Mouse (Mus musculus) urinary bladder, postnatal 10 days (tissue): ENCODE measurements around the gene Uvrag.

Experiments used
- DNase-seq: peaks from one replicate; pipeline ENCODE4 v3.0.0; 2022; ENCODE audit warnings: low spot score

The Uvrag gene

GRCm38 (mm10) chr7:98881887-98882286 is 259.1 kb downstream of the Uvrag start:
- DNase-seq: no peak

- DNase-seq: no peak
Measured at GRCm38 (mm10) chr7:98879176-98879575, 261.8 kb downstream of the Uvrag start.

DNA sequence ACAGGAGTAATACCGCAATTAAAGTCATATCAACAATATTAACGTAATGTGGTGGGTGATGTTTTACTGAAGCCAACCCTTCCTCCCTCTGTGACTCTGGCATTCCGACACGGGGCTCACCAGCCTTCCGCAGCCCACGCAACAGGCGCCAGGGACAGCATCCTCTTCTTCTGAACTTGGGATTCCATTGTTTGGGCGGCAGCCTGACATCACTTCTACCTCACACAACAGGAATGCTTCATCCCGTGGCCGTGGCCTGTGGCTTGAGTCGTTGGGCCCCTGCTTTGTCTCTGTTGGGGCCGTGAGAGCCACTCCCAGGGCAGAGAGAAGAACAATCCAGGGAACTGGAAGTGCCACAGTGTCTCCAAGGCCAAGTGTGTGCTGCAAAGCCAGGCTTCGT is 264.8 kb downstream of the Uvrag start:
- DNase-seq: no peak

DNA sequence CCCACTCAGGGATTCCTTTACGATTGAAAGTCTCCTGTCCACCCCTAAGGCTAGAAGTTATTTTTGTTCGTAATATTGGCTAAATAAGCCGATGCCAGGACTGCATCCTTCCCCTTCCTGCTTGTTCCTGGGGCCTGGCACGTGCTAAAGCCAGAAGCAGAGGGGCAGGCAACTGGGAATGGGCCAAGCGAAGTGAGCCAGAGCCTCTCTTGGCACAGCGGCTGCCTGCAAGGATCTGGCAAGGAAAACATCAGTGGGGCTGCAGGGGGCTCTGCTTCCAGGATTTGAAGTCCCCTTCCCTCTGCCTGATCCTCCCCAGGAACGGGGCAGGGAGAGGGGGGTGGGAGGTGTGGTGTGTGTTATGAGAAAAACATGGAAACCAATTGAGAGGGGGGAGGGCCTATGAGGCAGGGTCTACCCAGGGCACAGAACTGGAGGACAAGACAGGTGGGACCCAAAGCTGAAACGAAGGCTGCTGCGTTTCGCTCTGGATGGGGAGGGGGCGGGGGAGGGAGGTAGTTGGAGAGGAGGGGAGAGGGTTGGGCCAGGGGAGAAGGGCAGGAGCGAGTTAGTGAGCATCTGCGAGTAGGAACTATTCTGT is 265.5 kb downstream of the Uvrag start:
- DNase-seq: no peak

- no peak for DNase-seq
Measured at GRCm38 (mm10) chr7:98874411-98874951, 266.5 kb downstream of the Uvrag start.

- DNase-seq: no peak
Measured at GRCm38 (mm10) chr7:98873316-98873715, 267.6 kb downstream of the Uvrag start.

DNA sequence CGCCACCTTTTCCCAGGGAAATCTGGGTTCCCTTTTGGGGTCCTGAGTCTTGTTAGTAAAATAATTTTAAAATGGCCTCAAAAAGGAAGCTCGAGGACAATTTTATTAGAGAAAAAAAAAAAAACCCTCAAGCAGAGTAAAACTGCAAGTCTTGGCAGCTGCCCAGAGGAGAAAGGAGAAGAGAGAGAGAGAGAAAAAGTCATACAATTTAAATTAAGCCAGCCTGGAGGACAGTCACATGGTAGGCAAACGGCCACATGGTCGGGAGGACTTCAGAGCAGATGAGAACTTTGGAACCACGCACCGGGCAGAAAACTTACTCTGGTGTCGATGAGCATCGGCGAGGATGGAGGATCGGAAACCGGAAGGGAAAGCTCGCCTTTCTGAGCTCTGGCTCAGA is 269.1 kb downstream of the Uvrag start:
- no peak for DNase-seq

DNA sequence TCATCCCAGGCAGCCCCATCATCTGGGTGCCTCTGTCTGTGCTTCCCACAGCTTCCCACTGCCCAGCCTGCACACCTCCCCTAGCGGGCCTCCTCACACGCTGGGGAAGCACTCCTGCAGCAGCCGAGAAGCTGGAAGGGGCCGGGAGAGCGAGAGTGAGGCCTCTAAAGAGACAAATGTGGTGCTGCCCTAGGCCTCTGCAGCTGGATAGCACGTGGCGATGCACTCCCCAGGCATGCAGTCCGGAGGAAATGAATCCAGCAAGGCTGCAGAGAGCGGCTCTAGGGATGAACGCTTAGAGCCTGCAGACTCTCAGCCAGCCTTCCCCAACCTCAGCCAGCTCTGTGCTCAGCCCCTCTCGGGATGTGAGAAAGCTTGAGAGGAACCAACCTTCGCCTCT is 270.1 kb downstream of the Uvrag start:
- no peak for DNase-seq

GRCm38 (mm10) chr7:98869070-98869469 is 271.9 kb downstream of the Uvrag start:
- no peak for DNase-seq

DNA sequence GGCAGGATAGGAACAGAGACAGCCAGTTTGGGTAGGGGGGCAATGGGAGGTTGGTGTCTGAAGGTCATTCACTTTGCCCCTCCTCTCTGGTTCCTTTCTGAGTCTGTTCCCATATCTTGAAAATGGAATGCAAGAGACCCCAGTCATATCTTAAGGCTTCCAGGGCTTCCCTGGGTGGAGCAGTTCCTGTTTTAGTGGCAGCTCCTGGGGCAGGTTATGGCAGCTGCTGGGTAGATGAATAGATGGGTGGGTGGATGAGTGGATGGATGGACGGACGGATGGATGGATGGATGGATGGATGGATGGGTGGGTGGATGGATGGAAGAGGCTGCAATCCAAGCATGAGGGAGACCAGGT is 273.2 kb downstream of the Uvrag start:
- DNase-seq: no peak

- no peak for DNase-seq
Measured at GRCm38 (mm10) chr7:98867053-98867793, 273.7 kb downstream of the Uvrag start.

DNA sequence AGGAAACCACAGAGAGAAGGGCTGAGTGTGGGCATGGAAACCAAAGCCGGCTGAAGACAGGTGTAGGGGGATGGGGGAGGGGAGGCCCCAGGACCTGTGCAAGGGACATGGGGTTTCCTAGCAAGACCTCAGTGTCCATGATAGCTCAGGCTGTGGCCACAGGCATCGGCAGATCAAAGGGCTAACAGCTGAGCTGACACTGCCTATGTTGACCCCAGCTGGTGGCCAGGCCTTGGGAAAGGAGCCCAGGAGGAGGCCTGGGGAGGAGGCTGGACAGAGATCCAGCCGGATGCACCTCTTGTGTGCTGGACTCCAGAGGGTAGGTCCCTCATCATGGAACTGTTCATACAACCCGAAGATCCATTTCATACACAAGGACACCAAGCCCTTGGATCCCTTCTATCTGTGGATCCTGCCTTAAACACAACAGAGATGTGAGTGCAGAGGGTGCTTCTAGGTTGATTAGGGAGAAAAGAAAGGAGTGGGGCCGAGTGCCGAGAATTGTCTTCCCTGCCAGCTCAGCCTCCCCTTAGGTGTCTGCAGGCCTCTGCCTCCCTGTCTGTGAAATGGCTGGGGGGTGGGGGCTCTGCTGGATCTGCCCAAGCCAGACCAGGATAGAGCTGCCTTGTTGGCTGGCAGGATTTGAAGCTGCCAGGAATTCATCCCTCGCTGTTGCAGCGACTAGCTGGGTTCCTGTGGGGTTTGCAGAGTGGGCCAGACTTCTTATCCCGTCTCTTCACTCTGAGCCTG is 276.8 kb downstream of the Uvrag start:
- DNase-seq: no peak

- DNase-seq: no peak
Measured at GRCm38 (mm10) chr7:98862994-98863393, 277.9 kb downstream of the Uvrag start.

GRCm38 (mm10) chr7:98861002-98861401 is 279.9 kb downstream of the Uvrag start:
- no peak for DNase-seq

DNA sequence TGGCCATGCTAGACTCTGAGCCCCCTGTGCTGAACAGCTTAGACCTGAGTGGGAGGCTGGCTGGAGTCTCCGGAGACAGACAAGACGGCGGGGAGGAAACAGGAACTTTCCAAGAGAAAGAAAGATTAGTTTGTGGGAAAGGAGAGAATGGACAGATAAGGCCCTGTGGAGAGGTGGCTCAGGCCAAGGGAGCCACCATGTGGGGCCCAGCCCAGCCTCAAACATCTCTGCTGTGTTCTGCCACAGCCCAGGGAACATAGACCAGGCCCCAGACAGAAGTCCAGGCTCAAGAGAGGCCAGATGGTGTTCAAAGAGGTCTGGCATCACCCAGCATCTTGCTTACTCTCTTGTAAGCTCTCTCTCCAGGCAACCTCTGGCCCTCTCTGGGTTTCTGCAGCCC is 283.8 kb downstream of the Uvrag start:
- DNase-seq: no peak

DNA sequence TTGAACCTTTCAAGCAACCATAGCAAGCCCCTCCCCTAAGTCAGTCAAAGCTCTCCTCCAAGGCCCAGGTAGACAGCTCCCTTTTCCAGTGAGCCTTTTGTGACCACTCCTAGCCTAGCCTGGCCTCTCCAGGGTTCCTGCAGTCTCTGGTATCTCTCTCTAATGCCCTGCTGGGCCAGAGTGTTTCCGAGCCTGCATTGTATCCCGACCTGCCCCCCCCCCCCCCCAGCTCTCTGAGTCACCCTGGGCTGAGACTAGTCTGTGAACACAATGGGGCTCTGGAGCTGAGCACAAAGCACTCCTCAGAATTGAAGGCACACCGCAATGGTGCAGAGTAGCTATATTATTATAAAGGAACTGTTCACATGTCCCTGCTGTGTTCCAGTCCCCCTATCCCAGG is 284.8 kb downstream of the Uvrag start:
- DNase-seq: no peak

GRCm38 (mm10) chr7:98855388-98855787 is 285.6 kb downstream of the Uvrag start:
- DNase-seq: no peak

DNA sequence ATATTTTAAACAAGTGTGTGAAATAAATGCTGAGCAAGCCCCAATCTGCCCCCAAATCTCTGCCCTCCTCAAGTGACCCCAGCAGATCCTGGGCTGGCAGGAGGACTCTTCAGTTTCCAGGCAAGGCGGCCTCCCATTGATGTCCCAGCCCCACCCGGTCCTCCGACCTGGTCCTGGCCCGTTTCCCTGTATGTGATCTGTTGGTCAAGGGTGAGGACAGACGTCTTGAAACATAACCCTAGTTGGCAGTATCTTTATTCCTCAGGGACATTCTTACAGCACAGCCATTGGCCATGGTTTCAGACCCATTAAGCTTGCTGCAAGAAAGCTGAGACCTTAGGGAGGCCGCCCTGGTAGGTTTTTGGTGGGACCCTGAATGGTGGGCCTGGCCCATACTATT is 287.1 kb downstream of the Uvrag start:
- no peak for DNase-seq

DNA sequence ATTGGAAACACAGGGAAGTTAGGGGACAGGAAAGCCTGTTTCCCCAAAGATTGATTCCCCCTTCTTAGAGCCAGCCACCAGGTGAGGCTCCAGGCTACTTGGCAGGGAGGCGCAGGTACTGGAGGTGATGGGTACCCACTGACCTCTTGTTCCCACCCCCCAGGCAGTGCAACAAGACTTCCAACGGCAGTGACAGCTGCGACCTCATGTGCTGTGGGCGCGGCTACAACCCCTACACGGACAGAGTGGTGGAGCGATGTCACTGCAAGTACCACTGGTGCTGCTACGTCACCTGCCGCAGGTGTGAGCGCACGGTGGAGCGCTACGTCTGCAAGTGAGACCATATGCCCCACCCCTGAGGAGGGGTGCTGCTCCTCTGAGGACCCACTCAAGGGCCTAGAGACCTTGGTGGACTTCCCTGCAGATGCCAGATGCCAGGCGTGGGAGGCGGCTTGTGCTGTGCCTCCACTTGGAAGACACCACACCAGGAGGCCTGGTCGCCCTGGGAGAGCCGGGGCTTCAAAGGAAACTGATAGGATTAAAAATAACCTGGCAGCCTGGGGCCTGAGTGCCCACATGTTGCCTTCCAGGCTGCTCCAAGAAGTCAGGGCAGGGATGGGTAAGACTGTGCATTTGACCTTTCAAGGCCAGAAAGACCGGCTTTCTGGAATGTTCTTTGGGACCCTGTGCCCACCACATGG is 287.8 kb downstream of the Uvrag start:
- no peak for DNase-seq

DNA sequence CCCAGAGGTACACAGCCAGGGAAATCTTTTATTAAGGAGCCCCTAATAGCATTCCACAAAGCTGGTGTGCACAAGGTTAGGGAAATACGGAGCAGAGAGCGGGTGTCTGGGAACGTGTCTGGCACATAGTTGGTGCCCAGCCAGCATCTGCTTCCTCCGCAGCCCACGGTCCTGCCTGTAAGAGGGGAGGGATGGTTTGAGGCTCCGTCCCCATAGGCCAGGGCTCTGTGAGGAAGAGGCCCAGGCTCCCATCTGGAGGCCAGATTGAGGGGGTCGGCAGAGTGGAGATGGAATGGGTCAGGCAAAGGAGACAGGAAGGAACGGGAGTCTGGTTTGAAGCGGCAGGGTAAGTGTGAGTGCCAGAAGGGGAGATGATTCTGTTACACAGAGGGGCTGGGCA is 289.7 kb downstream of the Uvrag start:
- no peak for DNase-seq

DNA sequence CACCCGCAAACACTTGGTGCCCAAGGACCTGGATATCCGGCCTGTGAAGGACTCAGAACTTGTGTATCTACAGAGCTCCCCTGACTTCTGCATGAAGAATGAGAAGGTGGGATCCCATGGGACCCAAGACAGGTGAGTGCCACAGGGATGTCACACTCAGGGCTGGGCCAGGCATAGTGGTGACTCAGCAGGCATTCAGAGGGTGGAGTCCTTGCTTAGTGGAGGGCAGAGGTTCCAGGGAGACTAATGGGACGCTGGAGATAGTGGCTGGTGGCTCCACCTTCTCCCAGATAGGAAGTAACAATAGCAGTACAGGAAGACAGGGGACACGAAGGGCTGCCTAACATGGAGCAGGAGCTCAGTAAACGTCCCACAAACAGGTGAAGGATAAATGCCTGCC is 290.6 kb downstream of the Uvrag start:
- DNase-seq: no peak

- DNase-seq: no peak
Measured at GRCm38 (mm10) chr7:98848899-98849640, 291.9 kb downstream of the Uvrag start.
